Mouse (Mus musculus): ENCODE measurements at regions not wholly inside any gene's neighbourhood (a gene's known extent, or its start where the extent isn't known, plus 50 kb on each side); places are given as distances from the start of the nearest gene placed in this dataset.

DNA sequence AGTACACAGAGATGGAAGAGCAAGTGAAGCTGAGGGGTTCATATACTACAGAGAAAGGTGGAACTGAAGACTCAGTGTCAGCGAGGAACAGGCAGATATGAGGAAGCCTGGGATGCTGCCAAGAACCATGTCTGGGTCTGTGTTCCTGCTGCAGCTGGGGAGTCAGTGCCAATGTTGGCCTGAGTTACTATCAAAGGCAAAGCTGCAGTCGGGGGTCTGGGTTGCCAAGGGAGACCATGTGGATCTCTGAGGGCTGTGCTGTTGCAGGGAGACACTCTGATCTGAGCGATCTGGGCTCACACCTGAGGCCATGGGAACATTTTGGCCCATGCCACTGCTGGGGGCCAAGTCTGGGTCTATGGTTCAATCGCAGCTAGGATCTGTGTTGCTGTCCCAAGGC, 612.5 kb upstream of the Nrsn1 start:
- H3K4me1 ChIP-seq (replicated peaks; ENCODE audit: control insufficient read depth, insufficient read depth, low read length) = no peaks in the 10 kb centered on the region
- H3K9ac ChIP-seq (ENCODE audit: low read depth, low read length) = no peak overlapping the region
- no peak for TF ChIP-seq CTCF (IDR thresholded peaks at IDR 0.05; ENCODE audit: low read depth)
- ATAC-seq = no peak
- no peak overlapping the region for H3K4me2 ChIP-seq (replicated peaks; ENCODE audit: low read depth)
- H3K27me3 ChIP-seq (replicated peaks; ENCODE audit: control insufficient read depth, insufficient read depth, low read length) = no peaks in the 10 kb centered on the region
- H3K4me3 ChIP-seq (ENCODE audit: low read depth, low read length) = no peak overlapping the region
- no peak overlapping the region for H3K27ac ChIP-seq (ENCODE audit: low read depth, low read length)
- H3K36me3 ChIP-seq (ENCODE audit: control insufficient read depth, insufficient read depth) = no peaks in the 10 kb centered on the region
- H3K9me3 ChIP-seq (ENCODE audit: control insufficient read depth) = no peaks in the 10 kb centered on the region
- WGBS = 74% methylated on average over 4 of the region's 4 CpGs

DNA sequence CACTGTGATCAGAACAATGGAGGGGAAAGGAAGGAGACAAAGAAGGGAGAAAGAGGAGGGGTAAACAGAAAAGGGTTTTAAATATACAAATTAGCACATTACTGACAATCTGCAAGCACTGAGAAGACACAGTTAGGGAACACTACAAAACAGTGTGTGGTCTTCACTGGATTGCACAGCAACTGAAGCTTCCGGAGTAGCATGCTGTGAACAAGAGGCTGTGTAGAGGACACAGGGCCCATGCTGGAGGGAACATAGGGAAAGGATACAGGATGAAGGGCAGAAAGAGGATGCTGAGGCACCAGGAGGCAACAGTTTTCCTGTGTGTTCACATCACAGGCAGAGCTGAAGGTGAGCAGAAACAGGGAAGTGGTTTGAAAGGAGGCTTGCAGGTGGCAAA, 598.6 kb upstream of the Nrsn1 start:
- no peak for ATAC-seq
- H3K9me3 ChIP-seq (ENCODE audit: control insufficient read depth) = no peaks in the 10 kb centered on the region
- no peaks in the 10 kb centered on the region for H3K27me3 ChIP-seq (replicated peaks; ENCODE audit: control insufficient read depth, insufficient read depth, low read length)
- H3K9ac ChIP-seq (ENCODE audit: low read depth, low read length) = no peak overlapping the region
- no peak for TF ChIP-seq CTCF (IDR thresholded peaks at IDR 0.05; ENCODE audit: low read depth)
- no peaks in the 10 kb centered on the region for H3K36me3 ChIP-seq (ENCODE audit: control insufficient read depth, insufficient read depth)
- no peak overlapping the region for H3K27ac ChIP-seq (ENCODE audit: low read depth, low read length)
- no peaks in the 10 kb centered on the region for H3K4me1 ChIP-seq (replicated peaks; ENCODE audit: control insufficient read depth, insufficient read depth, low read length)
- WGBS = 88% methylated on average over 1 of the region's 1 CpGs
- no peak overlapping the region for H3K4me3 ChIP-seq (ENCODE audit: low read depth, low read length)
- no peak overlapping the region for H3K4me2 ChIP-seq (replicated peaks; ENCODE audit: low read depth)

DNA sequence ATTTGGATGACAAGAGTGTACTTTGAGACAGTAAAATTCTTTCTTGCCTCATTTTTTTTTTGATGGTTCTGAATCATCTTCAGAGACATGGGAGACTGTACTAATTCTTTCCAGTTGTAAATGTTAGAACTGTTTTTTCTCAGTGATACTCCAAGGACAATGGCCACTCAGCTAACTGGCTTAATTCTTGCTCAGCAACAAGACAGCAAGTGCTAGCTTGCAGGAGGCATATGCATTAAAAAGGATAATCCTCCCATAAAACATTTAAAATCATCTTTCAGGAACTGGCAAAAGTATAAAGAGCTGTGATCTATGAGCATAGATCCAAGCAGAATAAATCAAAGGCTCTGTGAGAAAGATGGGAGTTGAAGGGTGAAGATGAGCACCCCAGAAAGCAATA, 587.9 kb upstream of the Nrsn1 start:
- TF ChIP-seq CTCF (IDR thresholded peaks at IDR 0.05; ENCODE audit: low read depth) = no peak
- ATAC-seq = no peak
- Histone ChIP-seq H3K9ac (ENCODE audit: low read depth, low read length) (no peak overlapping the region), H3K4me1 (replicated peaks; ENCODE audit: control insufficient read depth, insufficient read depth, low read length) (no peaks in the 10 kb centered on the region), H3K27me3 (replicated peaks; ENCODE audit: control insufficient read depth, insufficient read depth, low read length) (no peaks in the 10 kb centered on the region), H3K4me2 (replicated peaks; ENCODE audit: low read depth) (no peak overlapping the region), H3K36me3 (ENCODE audit: control insufficient read depth, insufficient read depth) (no peaks in the 10 kb centered on the region), H3K9me3 (ENCODE audit: control insufficient read depth) (no peaks in the 10 kb centered on the region), H3K27ac (ENCODE audit: low read depth, low read length) (no peak overlapping the region), H3K4me3 (ENCODE audit: low read depth, low read length) (no peak overlapping the region)

DNA sequence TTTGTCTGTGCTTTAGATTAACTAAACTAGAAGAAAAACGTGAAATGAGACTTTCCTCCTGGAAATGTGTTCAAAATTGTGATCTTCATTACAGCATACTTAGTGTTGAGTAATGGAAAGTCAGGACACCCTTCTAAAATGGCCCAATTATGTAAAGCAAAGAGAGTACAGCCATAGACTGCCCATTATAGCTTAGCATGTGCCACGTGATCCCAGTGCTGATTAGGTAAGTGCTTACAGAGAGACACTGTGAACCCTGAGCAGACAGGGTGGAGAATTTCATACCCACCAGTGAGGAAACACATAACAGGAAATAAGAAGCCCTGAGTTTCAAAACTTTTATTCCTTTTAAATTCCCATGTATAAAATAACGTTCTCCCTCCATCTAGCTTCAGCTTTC, 587.3 kb upstream of the Nrsn1 start:
- Histone ChIP-seq H3K4me1 (replicated peaks; ENCODE audit: control insufficient read depth, insufficient read depth, low read length) (no peaks in the 10 kb centered on the region), H3K27ac (ENCODE audit: low read depth, low read length) (no peak overlapping the region), H3K9me3 (ENCODE audit: control insufficient read depth) (no peaks in the 10 kb centered on the region), H3K4me2 (replicated peaks; ENCODE audit: low read depth) (no peak overlapping the region), H3K9ac (ENCODE audit: low read depth, low read length) (no peak overlapping the region), H3K36me3 (ENCODE audit: control insufficient read depth, insufficient read depth) (no peaks in the 10 kb centered on the region), H3K27me3 (replicated peaks; ENCODE audit: control insufficient read depth, insufficient read depth, low read length) (no peaks in the 10 kb centered on the region), H3K4me3 (ENCODE audit: low read depth, low read length) (no peak overlapping the region)
- ATAC-seq = no peak
- TF ChIP-seq CTCF (IDR thresholded peaks at IDR 0.05; ENCODE audit: low read depth) = no peak
- WGBS = 57% methylated on average over 3 of the region's 3 CpGs

DNA sequence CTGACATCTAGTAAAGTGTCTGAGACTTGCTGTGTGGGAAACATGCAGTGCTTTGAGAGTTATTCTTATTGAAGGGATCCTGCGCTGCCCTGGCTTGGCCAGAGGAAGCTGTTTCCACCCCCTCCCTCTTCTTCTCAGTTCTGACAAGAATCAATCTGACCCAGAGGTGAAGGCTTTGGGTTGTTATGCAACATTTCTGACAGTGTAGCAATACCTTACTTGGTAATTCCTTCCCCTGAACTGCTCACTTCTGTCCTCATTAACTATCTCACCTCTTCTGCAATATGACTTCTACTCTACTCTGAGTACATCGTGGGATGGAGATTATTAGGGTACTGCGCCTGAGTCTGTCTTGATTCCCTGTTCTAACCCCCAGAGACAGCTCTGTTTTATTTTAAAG, 586.8 kb upstream of the Nrsn1 start:
- Histone ChIP-seq H3K9ac (ENCODE audit: low read depth, low read length) (no peak overlapping the region), H3K4me2 (replicated peaks; ENCODE audit: low read depth) (no peak overlapping the region), H3K4me3 (ENCODE audit: low read depth, low read length) (no peak overlapping the region), H3K27me3 (replicated peaks; ENCODE audit: control insufficient read depth, insufficient read depth, low read length) (no peaks in the 10 kb centered on the region), H3K27ac (ENCODE audit: low read depth, low read length) (no peak overlapping the region), H3K36me3 (ENCODE audit: control insufficient read depth, insufficient read depth) (no peaks in the 10 kb centered on the region), H3K4me1 (replicated peaks; ENCODE audit: control insufficient read depth, insufficient read depth, low read length) (no peaks in the 10 kb centered on the region), H3K9me3 (ENCODE audit: control insufficient read depth) (no peaks in the 10 kb centered on the region)
- 85% methylated on average over 3 of the region's 3 CpGs for WGBS
- TF ChIP-seq CTCF (IDR thresholded peaks at IDR 0.05; ENCODE audit: low read depth) = no peak
- no peak for ATAC-seq

DNA sequence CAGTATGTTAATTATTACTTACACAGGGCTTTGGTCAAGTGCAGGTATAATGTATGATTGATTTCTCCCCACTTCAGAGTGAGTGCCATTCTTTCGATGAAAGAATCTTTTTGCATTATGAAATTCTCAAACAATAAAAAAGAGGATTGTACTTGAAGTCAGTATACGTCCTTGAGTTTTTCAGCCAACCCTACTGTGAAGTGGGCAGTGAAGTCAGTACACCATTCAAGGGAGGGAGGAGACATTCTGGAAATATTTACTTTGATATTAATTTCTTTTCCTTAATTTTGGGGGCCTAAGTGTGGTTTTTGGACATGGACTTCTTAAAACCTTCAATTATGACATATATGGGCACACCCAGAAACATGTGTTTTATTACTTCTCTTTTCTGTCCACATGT, 586.2 kb upstream of the Nrsn1 start:
- Histone ChIP-seq H3K4me1 (replicated peaks; ENCODE audit: control insufficient read depth, insufficient read depth, low read length) (no peaks in the 10 kb centered on the region), H3K9ac (ENCODE audit: low read depth, low read length) (no peak overlapping the region), H3K4me3 (ENCODE audit: low read depth, low read length) (no peak overlapping the region), H3K27ac (ENCODE audit: low read depth, low read length) (no peak overlapping the region), H3K27me3 (replicated peaks; ENCODE audit: control insufficient read depth, insufficient read depth, low read length) (no peaks in the 10 kb centered on the region), H3K9me3 (ENCODE audit: control insufficient read depth) (no peaks in the 10 kb centered on the region), H3K36me3 (ENCODE audit: control insufficient read depth, insufficient read depth) (no peaks in the 10 kb centered on the region), H3K4me2 (replicated peaks; ENCODE audit: low read depth) (no peak overlapping the region)
- 86% methylated on average over 2 of the region's 2 CpGs for WGBS
- no peak for ATAC-seq
- no peak for TF ChIP-seq CTCF (IDR thresholded peaks at IDR 0.05; ENCODE audit: low read depth)

DNA sequence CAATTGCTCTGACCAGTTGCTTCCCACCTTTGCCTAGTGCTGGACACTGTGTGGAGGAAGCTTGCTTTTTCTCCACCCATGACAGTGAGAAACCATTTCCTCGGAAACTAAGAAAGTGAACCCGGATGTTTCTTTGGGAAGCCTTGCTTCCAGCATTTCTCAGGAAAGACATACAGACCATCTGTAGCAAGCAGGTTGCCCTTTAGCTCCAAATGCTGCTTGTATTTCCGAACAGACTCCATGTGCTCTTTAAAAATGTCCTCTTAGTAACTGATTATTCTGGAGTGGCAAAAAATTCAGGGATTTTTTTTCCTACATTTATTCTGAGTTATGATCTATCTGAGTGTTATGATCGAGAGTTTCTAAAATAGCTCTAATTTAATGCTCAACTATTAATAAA, 577.9 kb upstream of the Nrsn1 start:
- WGBS = 73% methylated on average over 4 of the region's 4 CpGs
- Histone ChIP-seq H3K9me3 (ENCODE audit: control insufficient read depth) (no peaks in the 10 kb centered on the region), H3K4me3 (ENCODE audit: low read depth, low read length) (no peak overlapping the region), H3K36me3 (ENCODE audit: control insufficient read depth, insufficient read depth) (no peaks in the 10 kb centered on the region), H3K9ac (ENCODE audit: low read depth, low read length) (no peak overlapping the region), H3K27ac (ENCODE audit: low read depth, low read length) (no peak overlapping the region), H3K4me2 (replicated peaks; ENCODE audit: low read depth) (no peak overlapping the region), H3K4me1 (replicated peaks; ENCODE audit: control insufficient read depth, insufficient read depth, low read length) (no peaks in the 10 kb centered on the region), H3K27me3 (replicated peaks; ENCODE audit: control insufficient read depth, insufficient read depth, low read length) (no peaks in the 10 kb centered on the region)
- no peak for TF ChIP-seq CTCF (IDR thresholded peaks at IDR 0.05; ENCODE audit: low read depth)
- no peak for ATAC-seq
